Mouse (Mus musculus) left cerebral cortex, postnatal 10 days (tissue): ENCODE measurements at regions not wholly inside any gene's neighbourhood (a gene's known extent, or its start where the extent isn't known, plus 50 kb on each side); places are given as distances from the start of the nearest gene placed in this dataset.

ENCODE experiments used
- DNase-seq, 2 experiments: peaks; one replicate each; pipeline ENCODE4 v3.0.0; 2021 to 2022; ENCODE audit warnings: low spot score in 2 of 2, mixed read lengths in 1 of 2; ENCODE audit errors: extremely low spot score in 1 of 2
- intact Hi-C: fragments of 180-260 bp; cut with DNase I; formaldehyde crosslinking; loops from one replicate; pipeline ENCODE4 v1.15.1; 2025

DNA sequence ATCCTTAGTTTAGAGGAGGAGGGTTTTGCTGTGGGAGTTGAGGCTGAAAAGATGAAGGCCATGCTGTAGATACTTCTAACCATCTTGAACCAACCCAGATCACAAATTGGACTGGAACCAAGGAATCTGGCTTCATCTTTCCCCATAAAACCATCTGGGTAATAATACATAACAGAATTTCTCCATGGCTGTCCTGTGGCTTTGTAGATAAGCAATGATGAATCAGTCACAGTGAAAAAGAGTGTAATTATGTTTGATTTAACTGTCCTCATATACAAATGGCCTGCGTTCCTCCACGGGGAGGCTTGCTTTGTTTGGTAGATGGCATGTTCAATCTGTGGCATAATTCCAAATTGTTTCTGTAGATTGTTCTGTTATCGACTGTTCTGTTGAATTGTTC lies 100.9 kb downstream of the Aldh8a1 start:
- intact Hi-C loops = no loop called here
- no peak for DNase-seq

DNA sequence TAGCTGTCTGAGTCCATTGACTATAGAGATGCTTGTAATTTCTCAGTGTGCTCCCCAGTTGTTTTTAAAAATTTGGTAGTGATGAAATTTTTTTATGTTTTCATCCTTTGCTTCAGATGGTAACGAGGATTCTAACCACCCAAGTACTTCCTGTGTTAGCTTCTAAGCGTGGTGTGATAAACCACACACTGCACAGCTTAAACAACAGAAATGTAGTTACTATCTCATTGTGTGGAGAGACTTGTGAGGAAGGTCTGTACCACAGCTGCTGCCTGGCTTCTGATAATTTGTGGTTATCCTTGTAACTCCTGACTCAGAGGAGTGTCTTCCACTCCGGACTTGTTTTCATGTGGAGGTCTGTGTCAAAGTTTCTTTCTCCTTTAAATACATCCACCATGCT lies 102.3 kb downstream of the Aldh8a1 start:
- intact Hi-C loops = no loop called here
- no peak for DNase-seq

- intact Hi-C loops = no loop called here
- DNase-seq = no peak
Observed at GRCm38 (mm10) chr10:21481255-21481654, 104.2 kb downstream of the Aldh8a1 start.

DNA sequence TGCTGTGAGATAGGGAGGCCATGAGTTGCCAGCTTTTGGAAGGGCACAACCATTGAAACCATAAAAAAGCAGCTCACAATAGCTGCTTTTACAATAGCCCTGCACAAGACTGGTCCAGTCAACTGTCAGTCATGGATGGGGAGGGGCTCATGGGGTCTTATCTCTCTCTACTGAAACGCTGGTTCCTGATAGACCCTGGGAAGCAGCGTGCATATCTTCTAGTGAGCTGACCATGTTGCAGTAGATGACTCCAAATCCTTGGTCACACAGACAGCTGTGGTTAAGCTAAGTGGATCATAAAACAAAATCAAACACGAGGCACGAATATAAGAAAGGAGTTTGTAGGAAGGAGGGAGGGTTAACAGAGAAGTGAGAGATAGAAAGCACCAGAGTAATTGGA lies 105.0 kb downstream of the Aldh8a1 start:
- intact Hi-C loops = no loop called here
- DNase-seq = no peak

DNA sequence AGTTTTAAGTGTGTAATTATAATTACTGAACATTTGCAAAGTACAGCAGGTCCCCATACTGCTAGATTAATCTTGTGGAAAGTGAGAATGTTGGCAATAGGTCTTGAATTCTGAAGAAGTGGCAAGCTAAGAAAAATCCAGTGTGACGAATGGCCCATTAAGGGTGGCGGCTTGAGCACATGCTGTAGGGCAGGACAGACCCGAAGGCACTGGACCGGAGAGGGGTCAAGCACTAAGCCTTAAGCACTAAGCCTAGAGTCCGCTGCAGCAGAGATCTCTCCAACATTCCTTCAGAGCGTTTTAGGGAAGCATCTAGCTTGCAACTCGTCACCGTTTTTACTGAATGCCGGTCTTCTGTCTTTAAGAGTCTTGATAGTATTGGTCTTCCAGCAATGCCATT lies 105.6 kb downstream of the Aldh8a1 start:
- intact Hi-C loops = no loop called here
- DNase-seq = no peak

GRCm38 (mm10) chr10:21483373-21483772 lies 106.3 kb downstream of the Aldh8a1 start:
- intact Hi-C loops = no loop called here
- DNase-seq = no peak

GRCm38 (mm10) chr10:21488374-21488930 lies 104.5 kb upstream of the 1700020N01Rik start:
- intact Hi-C loops = no loop called here
- no peak for DNase-seq

- no peak for DNase-seq
- intact Hi-C loops = no loop called here
Observed at GRCm38 (mm10) chr10:21490910-21491309, 102.0 kb upstream of the 1700020N01Rik start.

DNA sequence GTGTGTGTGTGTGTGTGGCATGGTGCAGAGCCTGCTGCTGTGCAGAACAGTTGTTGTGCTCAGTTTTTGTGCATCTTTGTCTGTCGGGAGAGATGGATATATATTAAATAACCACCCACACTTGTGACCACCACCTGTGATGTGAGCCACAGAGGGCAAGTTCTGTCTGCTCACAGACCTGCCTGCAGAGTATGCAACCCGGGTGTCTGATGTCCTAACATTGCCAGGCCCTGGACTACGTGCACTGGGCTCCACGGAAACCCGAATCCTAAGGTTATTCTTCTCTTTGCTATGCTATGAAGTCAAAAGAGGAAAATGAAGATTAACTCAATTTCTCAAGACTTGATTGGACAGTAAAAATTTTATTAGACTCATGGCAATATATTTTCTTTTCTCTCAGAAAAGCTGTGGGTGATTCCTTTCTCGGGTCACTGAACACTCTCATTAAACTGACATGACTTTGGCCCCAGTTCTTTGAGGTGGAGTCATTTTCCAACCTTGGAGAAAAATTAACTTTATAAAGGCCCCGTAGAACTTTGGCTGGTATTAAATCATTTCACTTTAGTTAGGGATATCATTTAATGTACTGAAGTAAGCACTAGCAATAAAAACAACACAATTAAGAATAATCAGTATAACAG lies 100.6 kb upstream of the 1700020N01Rik start:
- DNase-seq = no peak
- intact Hi-C loops = no loop called here

DNA sequence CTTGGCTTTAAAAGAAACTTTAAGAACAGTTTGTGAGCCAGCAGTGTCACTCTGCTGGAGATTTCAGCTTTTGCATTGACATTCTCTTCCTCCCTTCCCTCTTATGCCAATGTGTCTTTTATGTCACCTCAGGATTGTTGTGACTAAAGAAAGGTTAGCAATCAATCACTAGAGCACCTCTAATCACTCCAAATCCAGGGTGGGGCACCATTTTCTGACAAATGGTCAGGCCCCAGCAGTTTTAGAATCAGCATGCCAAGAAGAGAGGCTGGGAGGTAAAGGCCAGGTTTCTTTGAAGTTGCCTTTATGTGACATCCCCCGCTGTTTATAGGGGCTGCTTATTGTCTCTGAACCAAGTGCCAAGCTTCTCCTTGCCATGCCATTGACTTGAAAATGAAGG lies 98.4 kb upstream of the 1700020N01Rik start:
- no peak for DNase-seq
- intact Hi-C loops = no loop called here

- intact Hi-C loops = no loop called here
- DNase-seq = no peak
Observed at GRCm38 (mm10) chr10:21497110-21497509, 95.8 kb upstream of the 1700020N01Rik start.

DNA sequence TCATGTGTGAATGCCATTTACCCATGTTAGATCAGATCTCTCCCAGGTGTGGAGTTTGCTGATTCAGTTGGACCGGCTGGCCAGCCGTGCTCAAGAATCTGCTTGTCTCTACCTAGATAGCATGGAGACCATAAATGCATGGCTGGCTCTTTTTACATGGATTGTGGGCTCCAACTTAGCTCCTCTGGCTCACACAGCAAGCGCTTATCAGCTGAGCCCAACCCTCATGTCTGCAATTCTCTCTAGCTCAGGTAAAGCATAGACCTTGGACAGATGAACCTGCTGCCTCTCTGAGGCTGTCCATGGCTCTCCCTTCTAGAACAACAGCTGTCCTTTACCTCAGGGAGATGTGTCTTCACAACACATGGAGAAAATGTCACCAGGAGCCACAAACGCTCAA lies 94.8 kb upstream of the 1700020N01Rik start:
- DNase-seq = no peak
- intact Hi-C loops = no loop called here

DNA sequence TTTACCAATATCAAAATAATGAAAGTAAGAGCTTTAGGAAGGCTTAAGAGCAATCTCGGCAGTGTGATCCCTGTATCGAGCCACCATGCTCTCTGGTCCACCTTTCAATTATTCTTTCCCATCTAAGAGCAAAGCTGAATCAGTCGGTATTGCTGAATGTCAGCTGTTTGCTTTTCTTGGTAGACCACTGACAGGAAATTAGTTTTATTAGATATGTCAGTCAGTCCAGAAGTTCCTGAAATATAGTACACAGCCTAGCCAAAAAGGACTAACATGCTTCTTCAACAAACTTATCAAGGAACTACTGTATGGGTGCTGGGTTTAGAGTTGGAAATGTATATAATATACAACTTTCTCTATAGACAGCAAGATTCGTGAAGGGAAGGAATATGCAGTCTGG lies 91.3 kb upstream of the 1700020N01Rik start:
- DNase-seq = no peak
- intact Hi-C loops = no loop called here

DNA sequence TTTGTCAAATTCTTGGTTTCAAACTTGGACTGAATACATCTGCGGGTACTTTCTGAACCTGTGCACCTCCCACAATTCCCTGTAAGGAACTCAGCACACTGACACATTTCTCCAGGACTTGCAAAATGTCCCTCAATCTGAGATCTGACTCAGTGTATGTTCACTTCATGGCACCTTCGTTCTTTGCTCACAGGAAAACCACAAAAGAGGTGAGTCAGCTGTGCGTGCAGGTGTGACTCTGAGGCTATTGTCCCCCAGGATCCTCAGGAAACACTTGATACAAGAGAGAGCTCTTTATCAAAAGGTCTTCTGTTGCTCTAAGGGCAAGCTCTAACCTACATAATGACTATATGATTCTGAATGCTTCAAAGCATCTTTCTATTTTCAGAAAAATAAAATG lies 88.5 kb upstream of the 1700020N01Rik start:
- intact Hi-C loops = no loop called here
- DNase-seq = no peak

DNA sequence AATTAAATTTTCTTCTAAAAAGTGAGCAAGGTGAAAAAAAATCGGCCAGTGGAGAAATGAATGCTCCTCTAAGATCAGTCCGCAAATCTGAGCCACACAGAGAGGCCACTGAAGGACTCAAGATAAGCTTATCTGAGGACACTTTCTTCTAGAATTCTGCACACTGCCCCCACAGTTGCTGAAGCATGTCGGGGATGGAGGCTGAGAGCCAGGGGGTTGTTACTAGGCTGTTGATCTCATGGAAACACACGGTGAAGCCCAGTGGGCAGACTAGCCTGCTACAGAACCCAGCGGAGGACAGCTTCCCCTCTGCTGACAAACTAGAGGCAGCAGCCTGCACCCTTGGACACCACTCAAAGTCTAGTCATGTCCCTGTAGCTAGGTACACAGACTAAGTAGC lies 81.6 kb upstream of the 1700020N01Rik start:
- no peak for DNase-seq
- intact Hi-C loops = no loop called here

- DNase-seq = no peak
Observed at GRCm38 (mm10) chr10:21512486-21512885, 80.5 kb upstream of the 1700020N01Rik start.

GRCm38 (mm10) chr10:21517721-21518120 lies 75.2 kb upstream of the 1700020N01Rik start:
- DNase-seq = no peak
- intact Hi-C loops = no loop called here

More at GRCm38 (mm10) chr10:21512486-21512885, 80.5 kb upstream of the 1700020N01Rik start:
- intact Hi-C loops = no loop called here

DNA sequence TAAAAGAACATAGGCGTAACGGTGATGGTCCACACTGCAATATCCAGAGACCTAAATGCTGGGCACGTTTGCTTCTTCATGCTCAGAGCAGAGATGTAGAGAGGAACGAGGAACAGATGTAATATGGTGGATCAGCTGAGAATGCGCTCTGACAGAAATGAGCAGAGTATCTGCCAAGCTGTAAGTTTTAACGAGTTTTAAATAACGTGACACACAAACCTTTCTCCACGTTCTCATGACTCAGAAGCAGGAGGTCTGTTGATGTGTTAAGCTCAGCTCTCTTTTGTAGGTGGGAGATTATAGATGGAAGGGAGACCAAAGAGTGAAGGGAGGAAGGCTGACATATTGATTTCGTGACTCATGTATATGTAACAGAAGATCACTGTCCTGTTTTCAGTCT lies 72.1 kb upstream of the 1700020N01Rik start:
- DNase-seq = no peak
- intact Hi-C loops = no loop called here

GRCm38 (mm10) chr10:21525555-21525954 lies 67.4 kb upstream of the 1700020N01Rik start:
- intact Hi-C loops = loop anchor here (5.0 kb wide), 1 partner anchor 357 kb away; the partner anchor contains the start of gene Sgk1
- DNase-seq = no peak

DNA sequence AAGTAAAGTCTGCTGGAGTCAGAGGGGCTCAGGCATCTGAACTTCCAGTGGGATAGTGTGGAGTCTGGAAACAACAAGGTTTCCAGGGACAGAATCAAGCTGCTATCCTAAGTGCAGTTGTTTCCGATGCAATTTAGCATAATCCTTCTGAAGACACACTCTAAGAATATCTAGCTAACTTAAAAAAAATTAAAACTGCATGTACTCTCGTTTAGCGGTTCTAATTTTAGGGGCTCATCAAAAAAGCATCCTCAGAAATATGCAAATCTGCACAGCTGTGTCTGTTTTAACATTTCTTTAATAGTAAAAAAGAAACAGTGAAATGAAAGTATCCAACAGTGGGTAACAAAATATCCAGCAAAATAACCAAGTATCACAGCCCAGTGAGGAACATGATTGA lies 64.5 kb upstream of the 1700020N01Rik start:
- DNase-seq = no peak
- intact Hi-C loops = loop anchor here (5.0 kb wide), 1 partner anchor 354 kb away; the partner anchor contains the start of gene Sgk1
